Comparison of ENCODE assay signal across 8 mouse cellular contexts in genomic region chr7:141433517-141434400, GRCm38 (mm10). TPM values are rescaled to one million over a fixed set of nuclear protein-coding genes. Genes with fewer than 3 reads are reported as not detected.
A peak's percentile ranks its signal among the peaks of the same experiment; 100 is the strongest.
DNase-seq lines count a peak whose midpoint lies in the region; ATAC-seq and TF ChIP-seq lines count a peak whose summit lies in the region.

No protein-coding gene starts in this region.

- no peaks in the 10 kb centered on the region for H3K27me3 ChIP-seq in hindbrain, embryonic 15.5 days
- H3K27me3 ChIP-seq in midbrain, postnatal 0 days (ENCODE audit: insufficient read depth, low read length): no peaks in the 10 kb centered on the region

- peak; percentile 51 for DNase-seq in left cerebral cortex, postnatal 4 days
- no peak for DNase-seq in left cerebral cortex, adult 8-10 months (ENCODE audit: low spot score in 2 of 2)
- DNase-seq in cerebellum, postnatal 36 days: peak; percentile 49 to 54
- DNase-seq in midbrain, postnatal 0 days (ENCODE audit: low spot score): no peak
- DNase-seq in ovary, postnatal 36 days (ENCODE audit: low spot score): no peak
- no peak for DNase-seq in adrenal gland, adult 18-20 months (ENCODE audit: low spot score in 2 of 2)
- no peak for DNase-seq in embryo, embryonic 10.5 days (ENCODE audit: low spot score)

- no peak for TF ChIP-seq CTCF in midbrain, postnatal 0 days (IDR thresholded peaks at IDR 0.05)

- intact Hi-C loops in left cerebral cortex, postnatal 4 days (cut with DNase I): no loop called here

- no peak for ATAC-seq in hindbrain, embryonic 15.5 days (ENCODE audit: low FRiP score, low read depth)
- ATAC-seq in midbrain, postnatal 0 days (ENCODE audit: low FRiP score): no peak

- H3K9ac ChIP-seq in hindbrain, embryonic 15.5 days: peak overlapping the region; percentile 68
- H3K9ac ChIP-seq in midbrain, postnatal 0 days (replicated peaks; ENCODE audit: low read length, poor library complexity, severe bottlenecking): peak overlapping the region; percentile 77

- H3K4me3 ChIP-seq in hindbrain, embryonic 15.5 days: peak overlapping the region; percentile 61
- peak overlapping the region; percentile 55 for H3K4me3 ChIP-seq in midbrain, postnatal 0 days (ENCODE audit: low read depth, low read length)

- 75% methylated on average over 15 of the region's 15 CpGs for WGBS in hindbrain, embryonic 15.5 days
- 67% methylated on average over 15 of the region's 15 CpGs for WGBS in midbrain, postnatal 0 days

- H3K4me2 ChIP-seq in hindbrain, embryonic 15.5 days: peak overlapping the region; percentile 84
- peak overlapping the region; percentile 92 for H3K4me2 ChIP-seq in midbrain, postnatal 0 days (ENCODE audit: low read depth, low read length, poor library complexity, severe bottlenecking)

- peaks cover 30% of the 10 kb centered on the region for H3K36me3 ChIP-seq in hindbrain, embryonic 15.5 days
- H3K36me3 ChIP-seq in midbrain, postnatal 0 days (ENCODE audit: insufficient read depth, low read length): peaks cover 27% of the 10 kb centered on the region

- no peaks in the 10 kb centered on the region for H3K9me3 ChIP-seq in hindbrain, embryonic 15.5 days
- no peaks in the 10 kb centered on the region for H3K9me3 ChIP-seq in midbrain, postnatal 0 days (ENCODE audit: low read length)

- peak overlapping the region; percentile 84 for H3K27ac ChIP-seq in hindbrain, embryonic 15.5 days (replicated peaks)
- H3K27ac ChIP-seq in midbrain, postnatal 0 days (ENCODE audit: low read depth, low read length): peak overlapping the region; percentile 79

- peaks cover 76% of the 10 kb centered on the region for H3K4me1 ChIP-seq in hindbrain, embryonic 15.5 days (replicated peaks)
- peaks cover 25% of the 10 kb centered on the region for H3K4me1 ChIP-seq in midbrain, postnatal 0 days (ENCODE audit: insufficient read depth, low read length)

RNA-seq across cellular contexts. Expression of gene Slc25a22, which starts 3.9 kb away (rescaled TPM):
- 100 to 1,000 TPM; 196 to 217 TPM for total RNA-seq in left cerebral cortex, postnatal 4 days (2021)
- 100 to 1,000 TPM; 245 to 266 (median 253) TPM for total RNA-seq in left cerebral cortex, adult 8-10 months (2022)
- polyA plus RNA-seq in hindbrain, embryonic 15.5 days (2015; fragmentation: Nextera tagmentation; extraction: Ambion mirVana): 94.0 and 107 TPM in 2 replicates
- 148 and 152 TPM in 2 replicates for total RNA-seq in midbrain, postnatal 0 days (2014; rRNA removed)
- polyA plus RNA-seq in midbrain, postnatal 0 days (2015; fragmentation: Nextera tagmentation; extraction: Ambion mirVana): 118 and 121 TPM in 2 replicates
- 100 to 1,000 TPM; 104 to 105 TPM for total RNA-seq in adrenal gland, adult 18-20 months (2021)

RNA-seq across cellular contexts. Expression of gene Cend1, which starts 4.5 kb away (rescaled TPM):
- total RNA-seq in left cerebral cortex, postnatal 4 days (2021): 100 to 1,000 TPM; 111 to 122 TPM
- total RNA-seq in left cerebral cortex, adult 8-10 months (2022): 100 to 1,000 TPM; 286 to 326 (median 299) TPM
- 153 and 184 TPM in 2 replicates for polyA plus RNA-seq in hindbrain, embryonic 15.5 days (2015; fragmentation: Nextera tagmentation; extraction: Ambion mirVana)
- 167 and 195 TPM in 2 replicates for total RNA-seq in midbrain, postnatal 0 days (2014; rRNA removed)
- 194 and 233 TPM in 2 replicates for polyA plus RNA-seq in midbrain, postnatal 0 days (2015; fragmentation: Nextera tagmentation; extraction: Ambion mirVana)
- 1 to 10 TPM; 1.7 to 2.4 TPM for total RNA-seq in adrenal gland, adult 18-20 months (2021)

RNA-seq across cellular contexts. Expression of gene Pidd1, which starts 10.1 kb away (rescaled TPM):
- total RNA-seq in left cerebral cortex, postnatal 4 days (2021): 1 to 10 TPM; 5.5 to 6.6 TPM
- total RNA-seq in left cerebral cortex, adult 8-10 months (2022): 1 to 10 TPM in 3 of 4 experiments, under 1 TPM in 1; 0.88 to 2.5 (median 1.3) TPM
- 3.9 and 4.5 TPM in 2 replicates for polyA plus RNA-seq in hindbrain, embryonic 15.5 days (2015; fragmentation: Nextera tagmentation; extraction: Ambion mirVana)
- total RNA-seq in midbrain, postnatal 0 days (2014; rRNA removed): 1.4 and 1.6 TPM in 2 replicates
- 1.1 and 1.3 TPM in 2 replicates for polyA plus RNA-seq in midbrain, postnatal 0 days (2015; fragmentation: Nextera tagmentation; extraction: Ambion mirVana)
- total RNA-seq in adrenal gland, adult 18-20 months (2021): 1 to 10 TPM; 1.1 to 1.4 TPM

RNA-seq across cellular contexts. Expression of gene Rplp2, which starts 13.4 kb away (rescaled TPM):
- 100 to 1,000 TPM; 894 to 998 TPM for total RNA-seq in left cerebral cortex, postnatal 4 days (2021)
- total RNA-seq in left cerebral cortex, adult 8-10 months (2022): 100 to 1,000 TPM; 524 to 612 (median 563) TPM
- 674 and 754 TPM in 2 replicates for polyA plus RNA-seq in hindbrain, embryonic 15.5 days (2015; fragmentation: Nextera tagmentation; extraction: Ambion mirVana)
- total RNA-seq in midbrain, postnatal 0 days (2014; rRNA removed): 180 and 197 TPM in 2 replicates
- polyA plus RNA-seq in midbrain, postnatal 0 days (2015; fragmentation: Nextera tagmentation; extraction: Ambion mirVana): 761 and 852 TPM in 2 replicates
- total RNA-seq in adrenal gland, adult 18-20 months (2021): 1,000 to 10,000 TPM in 1 of 2 experiments, 100 to 1,000 TPM in 1; 949 to 1,096 TPM

RNA-seq across cellular contexts. Expression of gene Gatd1, which starts 19.8 kb away (rescaled TPM):
- 10 to 100 TPM; 43.1 to 44.6 TPM for total RNA-seq in left cerebral cortex, postnatal 4 days (2021)
- total RNA-seq in left cerebral cortex, adult 8-10 months (2022): 10 to 100 TPM; 40.6 to 48.1 (median 44.6) TPM
- polyA plus RNA-seq in hindbrain, embryonic 15.5 days (2015; fragmentation: Nextera tagmentation; extraction: Ambion mirVana): 52.5 and 53.3 TPM in 2 replicates
- total RNA-seq in midbrain, postnatal 0 days (2014; rRNA removed): 72.0 and 72.9 TPM in 2 replicates
- polyA plus RNA-seq in midbrain, postnatal 0 days (2015; fragmentation: Nextera tagmentation; extraction: Ambion mirVana): 47.7 and 48.9 TPM in 2 replicates
- 10 to 100 TPM; 25.5 to 35.3 TPM for total RNA-seq in adrenal gland, adult 18-20 months (2021)

Comparison
In these comparisons a context has a peak if more than half of its experiments do, and no peak if none do; other contexts are left out.
1. DNase-seq: peak in left cerebral cortex, postnatal 4 days (single experiment) and cerebellum, postnatal 36 days (2 of 2); none in left cerebral cortex, adult 8-10 months (0 of 2), midbrain, postnatal 0 days (single experiment), ovary, postnatal 36 days (single experiment), adrenal gland, adult 18-20 months (0 of 2) and embryo, embryonic 10.5 days (single experiment).
2. RNA of gene Cend1, which starts 4.5 kb away (total RNA-seq): 286 to 326 TPM in left cerebral cortex, adult 8-10 months, 167 to 195 TPM in midbrain, postnatal 0 days and 111 to 122 TPM in left cerebral cortex, postnatal 4 days; 1.7 to 2.4 TPM in adrenal gland, adult 18-20 months; every median in the first group is over 10 times any median in the second.